Mouse (Mus musculus): Measurements from ENCODE around the gene Cdc42ep3.

DNA sequence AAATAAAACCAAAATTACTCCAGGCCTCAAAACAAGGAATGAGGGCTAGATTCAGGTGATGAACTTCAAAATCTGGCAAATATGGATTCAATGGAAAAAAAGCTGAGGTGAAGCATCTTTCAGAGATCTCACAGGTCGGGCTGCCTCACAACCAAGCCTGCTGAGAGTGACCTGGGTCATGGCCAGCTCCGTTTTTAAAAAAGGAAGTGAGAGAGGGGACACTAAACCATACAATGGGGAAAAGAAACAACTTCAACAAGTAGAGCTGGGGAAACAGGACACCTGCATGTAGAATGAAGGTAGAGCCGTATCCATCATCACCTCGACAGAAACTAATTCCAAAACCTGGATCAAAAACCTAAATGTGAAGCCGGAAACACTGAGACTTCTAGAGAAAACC is 63.2 kb downstream of the Cdc42ep3 start:
- no peak for TF ChIP-seq CHD2 (IDR thresholded peaks at IDR 0.05; ENCODE audit: low read depth, low read length)
- TF ChIP-seq ZC3H11A (IDR thresholded peaks at IDR 0.05; ENCODE audit: borderline replicate concordance, low read depth, low read length): no peak
